Mouse (Mus musculus) intestine, postnatal 0 days (tissue): ENCODE data around the gene Kcnma1. TPM values are rescaled to one million over a fixed set of nuclear protein-coding genes. Genes with fewer than 3 reads are reported as not detected.

Source experiments
- ATAC-seq: fragments of 200-750 bp; cut with Nextera tagmentation; 2 replicates; pipeline ENCODE4 v1.8.0; 2017; ENCODE audit warnings: mild to moderate bottlenecking, moderate TSS enrichment, moderate library complexity
- H3K27ac ChIP-seq: fragments of 300-500 bp; sonication (generic); 2 replicates; pipeline ENCODE4 v1.5.1; 2014; ENCODE audit warnings: mild to moderate bottlenecking, low read depth, low read length, moderate library complexity
- H3K27me3 ChIP-seq: fragments of 300-500 bp; sonication (generic); replicated peaks from 2 replicates; pipeline ENCODE4 v1.6.1; 2014; ENCODE audit warnings: low read length, mixed read lengths; ENCODE audit not compliant: control insufficient read depth, insufficient read depth
- H3K36me3 ChIP-seq: fragments of 300-500 bp; sonication (generic); 2 replicates; pipeline ENCODE4 v1.6.1; 2014; ENCODE audit warnings: mild to moderate bottlenecking, moderate library complexity; ENCODE audit not compliant: control insufficient read depth, insufficient read depth
- H3K4me1 ChIP-seq: fragments of 300-500 bp; sonication (generic); replicated peaks from 2 replicates; pipeline ENCODE4 v1.6.1; 2014; ENCODE audit warnings: antibody characterized with exemption, low read length, mixed read lengths; ENCODE audit not compliant: control insufficient read depth, insufficient read depth
- H3K4me2 ChIP-seq: fragments of 300-500 bp; sonication (generic); replicated peaks from 2 replicates; pipeline ENCODE4 v1.6.1; 2014; ENCODE audit warnings: low read depth, mild to moderate bottlenecking, moderate library complexity
- H3K4me3 ChIP-seq: fragments of 300-500 bp; sonication (generic); 2 replicates; pipeline ENCODE4 v1.5.1; 2014; ENCODE audit warnings: low read depth, low read length
- H3K9ac ChIP-seq: fragments of 300-500 bp; sonication (generic); 2 replicates; pipeline ENCODE4 v1.6.1; 2014; ENCODE audit warnings: mild to moderate bottlenecking, low read depth, low read length
- H3K9me3 ChIP-seq: fragments of 300-500 bp; sonication (generic); 2 replicates; pipeline ENCODE4 v1.6.1; 2016; ENCODE audit warnings: mixed run types; ENCODE audit not compliant: control insufficient read depth
- CTCF ChIP-seq: sonication (generic); IDR thresholded peaks from 2 replicates; pipeline ENCODE4 v1.5.1; 2016; ENCODE audit warnings: low read depth, mild to moderate bottlenecking, control low read depth, antibody characterized with exemption, moderate library complexity
- WGBS: fragments of 180-500 bp; shearing (Covaris S2); extraction: QIAGEN DNeasy Blood & Tissue Kit; methylation state at CpG from one replicate; pipeline ENCODE4 v1.1.7; 2014; 5-methylcytosine and 5-hydroxymethylcytosine counted together
- polyA plus RNA-seq: library from polyadenylated mRNA; unstranded; fragments of >200 nt; fragmentation: Nextera tagmentation; extraction: Ambion mirVana; gene quantifications from 2 replicates; pipeline ENCODE4 v1.2.1, GENCODE M21; 2015

Kcnma1 gene
- polyA plus RNA-seq, 1 experiment from 2014 or later: 6.7 TPM

DNA sequence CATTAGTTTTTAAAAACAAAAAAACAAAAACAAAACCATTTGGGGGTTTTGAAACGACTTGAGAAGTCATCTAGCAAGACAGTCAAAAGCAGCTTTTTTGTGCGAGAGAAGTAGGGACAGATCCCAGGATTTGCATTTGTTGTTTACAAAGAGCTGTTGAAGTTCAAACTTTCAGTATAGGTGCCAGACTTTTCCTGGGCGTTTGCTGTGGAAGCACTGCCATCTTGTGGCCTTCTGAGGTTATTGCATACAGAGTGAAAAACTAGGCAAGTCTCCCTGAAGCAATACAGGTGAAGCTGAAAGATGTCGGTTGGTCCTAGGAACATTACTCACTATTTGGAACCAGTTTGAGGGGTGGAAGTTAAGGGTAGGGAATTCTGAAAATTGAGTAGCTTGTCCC is 484.6 kb downstream of the Kcnma1 start:
- WGBS: 6% methylated on average over 4 of the region's 4 CpGs

GRCm38 (mm10) chr14:23529229-23529628 is 485.1 kb downstream of the Kcnma1 start:
- no peaks in the 10 kb centered on the region for H3K4me1 ChIP-seq
- TF ChIP-seq CTCF: peak; percentile 39; the same call in 1 of the 2 replicates
- no peak overlapping the region for H3K9ac ChIP-seq
- 79% methylated on average over 1 of the region's 1 CpGs for WGBS
- H3K27me3 ChIP-seq: no peaks in the 10 kb centered on the region
- H3K9me3 ChIP-seq: no peaks in the 10 kb centered on the region
- no peak overlapping the region for H3K4me3 ChIP-seq
- ATAC-seq: no peak
- no peak overlapping the region for H3K27ac ChIP-seq
- H3K4me2 ChIP-seq: no peak overlapping the region; the same call in 1 of the 2 replicates
- no peaks in the 10 kb centered on the region for H3K36me3 ChIP-seq

More for the DNA sequence above, 484.6 kb downstream of the Kcnma1 start:
- no peak for ATAC-seq
- no peak overlapping the region for H3K4me3 ChIP-seq
- no peak overlapping the region for H3K9ac ChIP-seq
- H3K4me1 ChIP-seq: no peaks in the 10 kb centered on the region
- no peak overlapping the region for H3K27ac ChIP-seq
- H3K36me3 ChIP-seq: no peaks in the 10 kb centered on the region
- H3K27me3 ChIP-seq: no peaks in the 10 kb centered on the region
- no peaks in the 10 kb centered on the region for H3K9me3 ChIP-seq
- no peak overlapping the region; the same call in 1 of the 2 replicates for H3K4me2 ChIP-seq
- TF ChIP-seq CTCF: peak; percentile 92

GRCm38 (mm10) chr14:23525910-23526309 is 488.4 kb downstream of the Kcnma1 start:
- Histone ChIP-seq H3K36me3 (no peaks in the 10 kb centered on the region), H3K4me1 (no peaks in the 10 kb centered on the region), H3K9me3 (no peaks in the 10 kb centered on the region), H3K4me2 (no peak overlapping the region), H3K27me3 (no peaks in the 10 kb centered on the region), H3K4me3 (no peak overlapping the region), H3K27ac (no peak overlapping the region), H3K9ac (no peak overlapping the region)
- no peak for TF ChIP-seq CTCF
- WGBS: 38% methylated on average over 1 of the region's 1 CpGs
- ATAC-seq: no peak

DNA sequence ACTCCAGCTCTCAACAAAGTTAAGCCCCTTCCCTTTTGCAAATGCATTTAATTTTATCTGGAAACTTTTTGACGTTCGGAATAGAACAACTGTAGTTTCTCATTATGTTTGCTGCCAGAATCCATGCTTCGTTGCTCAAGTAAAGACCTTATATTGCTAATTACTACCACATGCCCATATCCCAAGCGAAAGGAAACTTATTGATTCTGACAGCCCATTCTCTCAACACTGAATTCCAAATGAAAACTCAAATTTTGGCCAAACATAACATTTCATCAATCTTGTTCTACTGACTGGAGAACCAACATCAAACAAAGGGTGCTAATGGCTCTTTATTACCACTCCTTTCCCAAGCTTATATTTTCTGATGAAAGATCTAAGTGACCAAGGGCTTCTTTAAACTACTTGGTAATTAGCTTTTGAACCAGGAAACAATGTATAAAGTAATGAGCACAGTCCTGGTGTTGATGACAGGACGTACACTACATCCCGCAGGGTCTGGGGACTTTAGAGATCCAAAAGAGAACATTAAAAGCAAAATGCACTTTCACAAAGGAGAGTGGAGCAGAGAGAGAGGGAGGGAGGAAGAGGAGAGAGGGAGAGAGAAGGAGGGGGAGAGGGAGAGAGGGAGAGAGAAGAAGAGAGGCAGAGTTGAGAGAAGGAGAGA is 490.3 kb downstream of the Kcnma1 start:
- H3K9me3 ChIP-seq: no peaks in the 10 kb centered on the region
- ATAC-seq: no peak
- TF ChIP-seq CTCF: no peak
- H3K4me2 ChIP-seq: no peak overlapping the region
- H3K9ac ChIP-seq: no peak overlapping the region
- 73% methylated on average over 6 of the region's 6 CpGs for WGBS
- no peak overlapping the region for H3K27ac ChIP-seq
- H3K36me3 ChIP-seq: no peaks in the 10 kb centered on the region
- H3K27me3 ChIP-seq: no peaks in the 10 kb centered on the region
- no peaks in the 10 kb centered on the region for H3K4me1 ChIP-seq
- no peak overlapping the region for H3K4me3 ChIP-seq

- 76% methylated on average over 4 of the region's 4 CpGs for WGBS
- Histone ChIP-seq H3K27me3 (no peaks in the 10 kb centered on the region), H3K9ac (no peak overlapping the region), H3K36me3 (no peaks in the 10 kb centered on the region), H3K4me3 (no peak overlapping the region), H3K4me1 (no peaks in the 10 kb centered on the region), H3K4me2 (no peak overlapping the region), H3K9me3 (no peaks in the 10 kb centered on the region), H3K27ac (no peak overlapping the region)
- no peak for ATAC-seq
- TF ChIP-seq CTCF: no peak
Observed at GRCm38 (mm10) chr14:23522606-23523159, 491.6 kb downstream of the Kcnma1 start.

- 66% methylated on average over 10 of the region's 10 CpGs for WGBS
- Histone ChIP-seq H3K27ac (no peak overlapping the region), H3K9me3 (no peaks in the 10 kb centered on the region), H3K4me2 (no peak overlapping the region), H3K36me3 (no peaks in the 10 kb centered on the region), H3K9ac (no peak overlapping the region), H3K4me3 (no peak overlapping the region), H3K4me1 (no peaks in the 10 kb centered on the region), H3K27me3 (no peaks in the 10 kb centered on the region)
- TF ChIP-seq CTCF: no peak
- no peak for ATAC-seq
Observed at GRCm38 (mm10) chr14:23521080-23521684, 493.1 kb downstream of the Kcnma1 start.
